Mouse (Mus musculus): ENCODE measurements around the gene Shc2.

Gene Shc2

GRCm38 (mm10) chr10:79616376-79616775, 21.3 kb downstream of the Shc2 start:
- in situ Hi-C loops (cut with MboI; ENCODE audit: low sequenced_read_pairs) = no loop called here

GRCm38 (mm10) chr10:79615860-79616259, 21.9 kb downstream of the Shc2 start:
- in situ Hi-C loops (cut with MboI; ENCODE audit: low sequenced_read_pairs) = no loop called here

- in situ Hi-C loops (cut with MboI; ENCODE audit: low sequenced_read_pairs) = no loop called here
Measured at GRCm38 (mm10) chr10:79614305-79614643, 23.4 kb downstream of the Shc2 start.

- in situ Hi-C loops (cut with MboI; ENCODE audit: low sequenced_read_pairs) = no loop called here
Measured at GRCm38 (mm10) chr10:79613578-79614304, 24.0 kb downstream of the Shc2 start, which contains the start of gene C2cd4c. TSS of gene C2cd4c (minus strand) at chr10:79614025.

- in situ Hi-C loops (cut with MboI; ENCODE audit: low sequenced_read_pairs) = no loop called here
Measured at GRCm38 (mm10) chr10:79612192-79613135, 25.3 kb downstream of the Shc2 start.

- in situ Hi-C loops (cut with MboI; ENCODE audit: low sequenced_read_pairs) = no loop called here
Measured at GRCm38 (mm10) chr10:79611296-79611695, 26.4 kb downstream of the Shc2 start.

- in situ Hi-C loops (cut with MboI; ENCODE audit: low sequenced_read_pairs) = no loop called here
Measured at GRCm38 (mm10) chr10:79609276-79609675, 28.4 kb downstream of the Shc2 start.

GRCm38 (mm10) chr10:79607892-79608291, 29.8 kb downstream of the Shc2 start:
- in situ Hi-C loops (cut with MboI; ENCODE audit: low sequenced_read_pairs) = no loop called here

- in situ Hi-C loops (cut with MboI; ENCODE audit: low sequenced_read_pairs) = no loop called here
Measured at GRCm38 (mm10) chr10:79606537-79606936, 31.2 kb downstream of the Shc2 start.

- in situ Hi-C loops (cut with MboI; ENCODE audit: low sequenced_read_pairs) = loop anchor here (10.0 kb wide), 1 partner anchor 47 kb away; the partner anchor contains the start of gene Odf3l2
Measured at GRCm38 (mm10) chr10:79597936-79598230, 39.8 kb downstream of the Shc2 start.

GRCm38 (mm10) chr10:79597051-79597935, 40.4 kb downstream of the Shc2 start:
- in situ Hi-C loops (cut with MboI; ENCODE audit: low sequenced_read_pairs) = loop anchor here (10.0 kb wide), 1 partner anchor 48 kb away; the partner anchor contains the start of gene Odf3l2

GRCm38 (mm10) chr10:79595590-79595929, 42.2 kb downstream of the Shc2 start:
- in situ Hi-C loops (cut with MboI; ENCODE audit: low sequenced_read_pairs) = loop anchor here (10.0 kb wide), 1 partner anchor 49 kb away; the partner anchor contains the start of gene Odf3l2

- in situ Hi-C loops (cut with MboI; ENCODE audit: low sequenced_read_pairs) = loop anchor here (10.0 kb wide), 1 partner anchor 50 kb away; the partner anchor contains the start of gene Odf3l2
Measured at GRCm38 (mm10) chr10:79594872-79595589, 42.7 kb downstream of the Shc2 start.

GRCm38 (mm10) chr10:79594111-79594510, 43.6 kb downstream of the Shc2 start:
- in situ Hi-C loops (cut with MboI; ENCODE audit: low sequenced_read_pairs) = loop anchor here (10.0 kb wide), 1 partner anchor 51 kb away; the partner anchor contains the start of gene Odf3l2

- in situ Hi-C loops (cut with MboI; ENCODE audit: low sequenced_read_pairs) = loop anchor here (10.0 kb wide), 1 partner anchor 54 kb away; the partner anchor contains the start of gene Odf3l2
Measured at GRCm38 (mm10) chr10:79590702-79591101, 47.0 kb downstream of the Shc2 start.

GRCm38 (mm10) chr10:79587752-79588126, 50.0 kb downstream of the Shc2 start:
- in situ Hi-C loops (cut with MboI; ENCODE audit: low sequenced_read_pairs) = no loop called here

GRCm38 (mm10) chr10:79587061-79587751, 50.5 kb downstream of the Shc2 start, which contains the start of gene Theg:
TSS of gene Theg (minus strand) at chr10:79587331.
- in situ Hi-C loops (cut with MboI; ENCODE audit: low sequenced_read_pairs) = no loop called here

- in situ Hi-C loops (cut with MboI; ENCODE audit: low sequenced_read_pairs) = no loop called here
Measured at GRCm38 (mm10) chr10:79586243-79586642, 51.5 kb downstream of the Shc2 start.

GRCm38 (mm10) chr10:79585723-79586122, 52.0 kb downstream of the Shc2 start:
- in situ Hi-C loops (cut with MboI; ENCODE audit: low sequenced_read_pairs) = no loop called here

Data from CH12F3 (cell line).